Mouse (Mus musculus) frontal cortex, adult 2 months (tissue): Measurements from ENCODE around the gene Olfr477. TPM values are rescaled to one million over a fixed set of nuclear protein-coding genes. Genes with fewer than 3 reads are reported as not detected.
"Not testable (repeated sequence)": the region's sequence is repeated elsewhere in the genome, so short reads cannot be mapped to it uniquely, and the experiment has no call there.

ENCODE experiments used
- DNase-seq, 2 experiments: peaks; one replicate each; pipeline ENCODE4 v3.0.0; 2022; ENCODE audit warnings: low spot score in 1 of 2; ENCODE audit errors: extremely low spot score in 1 of 2
- polyA plus RNA-seq: library from polyadenylated mRNA; depleted of rRNA; stranded (reverse); fragments of >200 nt; gene quantifications from 2 replicates; pipeline ENCODE4 v1.2.3, GENCODE M21; 2012; rRNA removed

The Olfr477 gene
- polyA plus RNA-seq: not detected in 2 replicates

- DNase-seq: no peak
These were observed at the start of gene Olfr477 for GRCm38 (mm10) chr7:107986393-107986792. Olfr477 (plus strand) TSS chr7:107986693.

- DNase-seq: not testable (repeated sequence)
These were observed 34.0 kb upstream of the Olfr477 start for GRCm38 (mm10) chr7:107952539-107952938.

- DNase-seq: no peak
These were observed 32.1 kb upstream of the Olfr477 start, which contains the start of gene Olfr474 for GRCm38 (mm10) chr7:107954343-107954742. Olfr474 (plus strand) TSS chr7:107954643.

GRCm38 (mm10) chr7:107964503-107964902, 22.0 kb upstream of the Olfr477 start, which contains the start of gene Olfr476:
Olfr476 (plus strand) TSS chr7:107964803.
- no peak for DNase-seq

- DNase-seq: not testable (repeated sequence)
These were observed 27.8 kb downstream of the Olfr477 start for GRCm38 (mm10) chr7:108014256-108014655.

GRCm38 (mm10) chr7:108033889-108034288, 47.4 kb downstream of the Olfr477 start, which contains the start of gene Olfr478:
Olfr478 (minus strand) TSS chr7:108033989.
- no peak for DNase-seq

Other genes starting within 250 kb of the Olfr477 start
- 0.10 and 0.17 TPM in 2 replicates for gene Cyb5r2, start 228.7 kb upstream of the Olfr477 start, polyA plus RNA-seq
- not detected in 2 replicates for gene Ovch2, start 185.5 kb upstream of the Olfr477 start, polyA plus RNA-seq
- not detected in 2 replicates for gene Olfr467, start 174.4 kb upstream of the Olfr477 start, polyA plus RNA-seq
- not detected in 2 replicates for gene Olfr469, start 161.2 kb upstream of the Olfr477 start, polyA plus RNA-seq
- gene Olfr470, start 139.2 kb upstream of the Olfr477 start, polyA plus RNA-seq: not detected in 2 replicates
- gene Olfr472, start 88.8 kb upstream of the Olfr477 start, polyA plus RNA-seq: not detected in 2 replicates
- gene Olfr473, start 56.2 kb upstream of the Olfr477 start, polyA plus RNA-seq: not detected in 2 replicates
- gene Olfr474, start 32.0 kb upstream of the Olfr477 start, polyA plus RNA-seq: not detected in 2 replicates
- not detected in 2 replicates for gene Olfr476, start 21.9 kb upstream of the Olfr477 start, polyA plus RNA-seq
- gene Olfr478, start 47.3 kb downstream of the Olfr477 start, polyA plus RNA-seq: not detected in 2 replicates
- gene Olfr479, start 64.0 kb downstream of the Olfr477 start, polyA plus RNA-seq: not detected in 2 replicates
- not detected in 2 replicates for gene Olfr480, start 80.7 kb downstream of the Olfr477 start, polyA plus RNA-seq
- not detected in 2 replicates for gene Olfr481, start 93.2 kb downstream of the Olfr477 start, polyA plus RNA-seq
- gene Olfr482, start 110.9 kb downstream of the Olfr477 start, polyA plus RNA-seq: 0.04 TPM in 1 of 2 replicates, not detected in the other
- not detected in 2 replicates for gene Olfr483, start 114.2 kb downstream of the Olfr477 start, polyA plus RNA-seq
- gene Olfr484, start 140.8 kb downstream of the Olfr477 start, polyA plus RNA-seq: not detected in 2 replicates
- gene Olfr485, start 173.2 kb downstream of the Olfr477 start, polyA plus RNA-seq: not detected in 2 replicates
- gene Olfr486, start 186.0 kb downstream of the Olfr477 start, polyA plus RNA-seq: not detected in 2 replicates
- not detected in 2 replicates for gene Olfr487, start 227.9 kb downstream of the Olfr477 start, polyA plus RNA-seq